Mouse (Mus musculus): Measurements from ENCODE around the gene Gcnt2. TPM values are rescaled to one million over a fixed set of nuclear protein-coding genes. Genes with fewer than 3 reads are reported as not detected.
"Not testable (repeated sequence)": the region's sequence is repeated elsewhere in the genome, so short reads cannot be mapped to it uniquely, and the experiment has no call there.

The Gcnt2 gene
- polyA plus RNA-seq, 1 experiment from 2014 or later = 3.8 TPM

DNA sequence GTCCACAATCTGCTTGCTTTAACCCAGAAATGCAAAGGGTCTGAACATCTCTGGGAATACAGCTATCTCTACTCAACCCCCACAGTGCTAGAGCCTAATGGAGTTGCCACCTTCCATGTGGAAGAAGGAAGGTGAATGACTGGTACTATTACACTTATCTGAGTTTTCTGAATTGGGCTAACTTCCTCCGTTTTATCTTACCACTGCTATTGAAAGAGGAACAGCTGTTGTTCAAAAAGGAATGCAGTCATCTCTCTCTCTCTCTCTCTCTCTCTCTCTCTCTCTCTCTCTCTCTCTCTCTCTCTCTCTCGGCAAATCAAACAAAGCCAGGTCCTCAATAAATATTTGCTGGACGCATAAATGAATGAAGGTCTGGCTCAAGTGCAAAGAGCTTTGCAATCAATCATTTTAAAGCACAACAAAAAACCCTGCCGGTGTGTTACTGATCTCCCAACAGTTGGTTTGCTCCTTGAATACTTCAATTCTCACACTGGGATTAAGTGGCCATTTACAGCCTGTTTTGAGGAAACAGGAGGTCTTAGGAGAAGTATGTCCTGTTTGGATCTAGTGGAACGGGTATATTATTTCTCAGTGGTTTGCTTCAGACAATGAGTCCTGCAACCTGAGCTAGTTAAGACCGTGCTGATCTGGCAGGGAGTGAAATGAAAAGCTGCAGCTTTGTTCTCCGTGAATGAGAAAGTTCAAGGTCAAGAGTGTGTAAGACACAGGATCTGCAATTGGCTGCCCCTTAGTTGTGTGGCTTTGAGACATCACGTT is 135.1 kb downstream of the Gcnt2 start:
- H3K27me3 ChIP-seq (ENCODE audit: control insufficient read depth, insufficient read depth, low read length) = peaks cover 2% of the 10 kb centered on the region; the same call in 1 of the 2 replicates
- no peaks in the 10 kb centered on the region for H3K9me3 ChIP-seq (ENCODE audit: control insufficient read depth, low read length)
- H3K4me3 ChIP-seq (ENCODE audit: low read depth, low read length) = no peak overlapping the region
- WGBS = 11% methylated on average over 8 of the region's 8 CpGs
- peaks cover 4% of the 10 kb centered on the region; the same call in 1 of the 2 replicates for H3K4me1 ChIP-seq (replicated peaks; ENCODE audit: control insufficient read depth, insufficient read depth, low read length)
- peak overlapping the region; percentile 46; the same call in 1 of the 2 replicates for H3K27ac ChIP-seq (ENCODE audit: low read depth, low read length)
- H3K36me3 ChIP-seq (ENCODE audit: control insufficient read depth, insufficient read depth, low read length) = no peaks in the 10 kb centered on the region
- no peak for DNase-seq (ENCODE audit: low spot score)
- ATAC-seq (replicated peaks; ENCODE audit: low FRiP score) = peak; percentile 82
- peak overlapping the region; percentile 18; the same call in 1 of the 2 replicates for H3K4me2 ChIP-seq (ENCODE audit: low read depth, low read length, severe bottlenecking)
- H3K9ac ChIP-seq (ENCODE audit: low read length) = no peak overlapping the region

DNA sequence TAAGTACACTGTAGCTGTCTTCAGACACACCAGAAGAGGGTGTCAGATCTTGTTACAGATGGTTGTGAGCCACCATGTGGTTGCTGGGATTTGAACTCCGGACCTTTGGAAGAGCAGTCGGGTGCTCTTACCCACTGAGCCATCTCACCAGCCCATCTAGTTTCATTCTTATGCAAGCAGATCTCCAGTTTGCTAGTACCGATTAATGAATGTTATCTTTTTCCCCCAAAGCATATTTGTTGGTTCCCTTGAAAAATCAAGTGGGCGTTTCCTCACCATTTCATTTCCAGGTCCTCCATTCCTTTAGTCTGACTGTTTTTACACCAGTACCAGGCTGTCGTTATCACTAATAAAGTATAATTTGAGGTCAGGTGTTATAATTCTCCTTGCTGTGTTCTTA is 139.0 kb downstream of the Gcnt2 start:
- not testable (repeated sequence) for H3K27ac ChIP-seq (ENCODE audit: low read depth, low read length); H3K4me1 ChIP-seq (replicated peaks; ENCODE audit: control insufficient read depth, insufficient read depth, low read length); H3K4me2 ChIP-seq (ENCODE audit: low read depth, low read length, severe bottlenecking); ATAC-seq (replicated peaks; ENCODE audit: low FRiP score); H3K9me3 ChIP-seq (ENCODE audit: control insufficient read depth, low read length); H3K27me3 ChIP-seq (ENCODE audit: control insufficient read depth, insufficient read depth, low read length); DNase-seq (ENCODE audit: low spot score); H3K36me3 ChIP-seq (ENCODE audit: control insufficient read depth, insufficient read depth, low read length); H3K9ac ChIP-seq (ENCODE audit: low read length); H3K4me3 ChIP-seq (ENCODE audit: low read depth, low read length)
- 93% methylated on average over 5 of the region's 5 CpGs for WGBS

DNA sequence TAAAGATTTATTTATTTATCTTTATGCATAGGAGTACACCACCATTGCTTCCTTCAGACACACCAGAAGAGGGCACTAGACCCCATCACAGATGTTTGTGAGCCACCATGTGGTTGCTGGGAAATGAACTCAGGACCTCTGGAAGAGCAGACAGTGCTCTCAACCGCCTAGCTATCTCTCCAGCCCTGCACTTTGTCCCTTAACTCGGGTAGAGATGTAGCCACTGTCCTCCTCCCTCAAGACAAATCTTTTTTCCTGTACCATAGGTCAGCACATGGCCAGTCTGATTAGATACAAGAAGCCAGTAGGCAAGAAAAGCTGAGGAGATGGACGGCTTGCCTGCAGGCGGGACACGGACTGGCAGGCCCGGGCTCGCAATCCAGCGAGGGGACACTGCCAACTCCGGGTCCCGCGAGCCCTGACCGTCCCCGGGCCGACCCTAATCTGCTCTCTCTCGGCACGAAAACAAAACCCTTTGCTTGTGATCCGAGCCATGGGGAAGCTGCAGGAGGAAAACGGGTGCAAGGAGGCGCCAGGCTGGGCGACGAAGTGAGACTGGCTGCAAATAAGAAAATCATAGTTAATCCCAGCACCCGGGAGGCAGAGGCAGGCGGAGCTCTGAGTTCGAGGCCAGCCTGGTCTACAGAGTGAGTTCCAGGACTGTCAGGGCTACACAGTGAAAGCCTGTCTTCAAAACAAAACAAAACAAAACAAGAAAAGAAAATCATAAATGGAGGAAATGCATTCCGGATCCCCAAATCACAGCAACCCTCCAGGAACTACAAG is 140.8 kb downstream of the Gcnt2 start:
- ATAC-seq (replicated peaks; ENCODE audit: low FRiP score) (peak; percentile 31), DNase-seq (ENCODE audit: low spot score) (peak; percentile 64)
- peak overlapping the region; percentile 96 for H3K27ac ChIP-seq (ENCODE audit: low read depth, low read length)
- H3K4me2 ChIP-seq (ENCODE audit: low read depth, low read length, severe bottlenecking) = peak overlapping the region; percentile 84
- no peaks in the 10 kb centered on the region for H3K9me3 ChIP-seq (ENCODE audit: control insufficient read depth, low read length)
- H3K4me3 ChIP-seq (ENCODE audit: low read depth, low read length) = peak overlapping the region; percentile 93
- H3K36me3 ChIP-seq (ENCODE audit: control insufficient read depth, insufficient read depth, low read length) = no peaks in the 10 kb centered on the region; the same call in 1 of the 2 replicates
- H3K4me1 ChIP-seq (replicated peaks; ENCODE audit: control insufficient read depth, insufficient read depth, low read length) = peaks cover 6% of the 10 kb centered on the region
- WGBS = 1% methylated on average over 25 of the region's 25 CpGs
- peak overlapping the region; percentile 71 for H3K9ac ChIP-seq (ENCODE audit: low read length)
- no peaks in the 10 kb centered on the region for H3K27me3 ChIP-seq (ENCODE audit: control insufficient read depth, insufficient read depth, low read length)

DNA sequence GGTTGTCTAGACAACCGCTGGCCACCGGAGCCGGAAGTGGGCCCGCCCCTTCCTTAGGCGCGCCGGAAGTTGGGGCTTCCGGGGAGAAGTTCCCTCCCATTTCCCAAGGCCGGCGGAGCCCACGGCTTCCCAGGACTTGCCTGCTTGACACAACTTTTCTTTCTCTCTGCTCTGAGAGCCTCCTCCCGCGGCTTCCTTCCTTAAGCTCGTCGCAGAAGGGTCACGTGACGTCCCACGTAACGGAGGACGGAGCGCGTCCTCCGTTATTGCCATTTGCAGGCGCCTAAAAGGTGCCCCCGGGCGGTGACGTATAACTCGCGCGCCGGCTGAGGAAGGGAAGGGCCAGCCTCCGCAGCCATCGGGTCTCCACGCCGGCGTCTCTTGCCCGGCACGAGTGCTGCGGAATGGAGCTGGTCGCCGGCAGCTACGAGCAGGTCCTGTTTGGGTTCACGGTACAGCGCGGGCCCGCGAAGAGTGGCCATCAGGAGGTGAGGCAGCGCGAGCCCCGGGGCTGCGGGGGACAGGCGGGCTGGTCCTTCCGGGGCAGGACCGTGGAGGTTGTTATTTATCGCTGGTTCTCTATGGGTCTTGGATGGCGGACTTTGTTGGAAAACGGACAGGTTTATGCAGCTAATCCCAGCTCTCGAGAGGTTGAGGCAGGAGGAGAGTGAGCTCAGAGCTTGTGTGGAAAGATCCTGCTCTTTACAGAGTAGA is 141.5 kb downstream of the Gcnt2 start, which contains the start of gene Pak1ip1:
TSS of gene Pak1ip1 (plus strand) at position 98 of the 714 bp plus-strand sequence.
- H3K36me3 ChIP-seq (ENCODE audit: control insufficient read depth, insufficient read depth, low read length) = no peaks in the 10 kb centered on the region; the same call in 1 of the 2 replicates
- DNase-seq (ENCODE audit: low spot score) = peak; percentile 94

DNA sequence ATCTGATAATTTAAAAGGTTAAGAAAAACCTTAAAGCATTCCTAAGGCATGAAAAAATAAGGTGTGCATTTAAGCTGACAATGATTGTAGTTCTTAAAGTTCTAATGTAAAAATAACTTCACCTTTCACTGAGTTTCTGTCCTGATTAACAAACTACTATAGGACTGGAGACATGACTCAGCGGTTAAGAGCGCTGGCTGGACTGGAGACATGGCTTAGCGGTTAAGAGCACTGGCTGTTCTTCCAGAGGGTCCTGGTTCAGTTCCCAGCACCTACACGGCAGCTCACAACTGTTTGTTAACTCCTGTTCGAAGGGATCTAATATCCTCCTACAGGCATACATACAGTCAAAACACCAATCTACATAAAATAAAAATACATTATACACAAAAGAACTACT is 142.4 kb downstream of the Gcnt2 start:
- H3K9ac ChIP-seq (ENCODE audit: low read length) = no peak overlapping the region
- peak overlapping the region; percentile 93 for H3K4me3 ChIP-seq (ENCODE audit: low read depth, low read length)
- H3K27ac ChIP-seq (ENCODE audit: low read depth, low read length) = no peak overlapping the region
- 78% methylated on average over 5 of the region's 5 CpGs for WGBS
- H3K9me3 ChIP-seq (ENCODE audit: control insufficient read depth, low read length) = no peaks in the 10 kb centered on the region
- H3K4me2 ChIP-seq (ENCODE audit: low read depth, low read length, severe bottlenecking) = peak overlapping the region; percentile 33; the same call in 1 of the 2 replicates
- H3K36me3 ChIP-seq (ENCODE audit: control insufficient read depth, insufficient read depth, low read length) = no peaks in the 10 kb centered on the region; the same call in 1 of the 2 replicates
- peaks cover 6% of the 10 kb centered on the region for H3K4me1 ChIP-seq (replicated peaks; ENCODE audit: control insufficient read depth, insufficient read depth, low read length)
- no peak for DNase-seq (ENCODE audit: low spot score)
- H3K27me3 ChIP-seq (ENCODE audit: control insufficient read depth, insufficient read depth, low read length) = no peaks in the 10 kb centered on the region
- ATAC-seq (replicated peaks; ENCODE audit: low FRiP score) = no peak

More for the DNA sequence above, 141.5 kb downstream of the Gcnt2 start, which contains the start of gene Pak1ip1:
- WGBS = under 1% methylated on average over 58 of the region's 58 CpGs
- H3K9ac ChIP-seq (ENCODE audit: low read length) = peak within 1 kb of the TSS; percentile 81
- H3K27ac ChIP-seq (ENCODE audit: low read depth, low read length) = peak within 1 kb of the TSS; percentile 96
- peak within 1 kb of the TSS; percentile 93 for H3K4me3 ChIP-seq (ENCODE audit: low read depth, low read length)
- ATAC-seq (replicated peaks; ENCODE audit: low FRiP score) = peak; percentile 96
- peaks cover 6% of the 10 kb centered on the region for H3K4me1 ChIP-seq (replicated peaks; ENCODE audit: control insufficient read depth, insufficient read depth, low read length)
- no peaks in the 10 kb centered on the region for H3K9me3 ChIP-seq (ENCODE audit: control insufficient read depth, low read length)
- peak within 1 kb of the TSS; percentile 84 for H3K4me2 ChIP-seq (ENCODE audit: low read depth, low read length, severe bottlenecking)
- H3K27me3 ChIP-seq (ENCODE audit: control insufficient read depth, insufficient read depth, low read length) = no peaks in the 10 kb centered on the region

DNA sequence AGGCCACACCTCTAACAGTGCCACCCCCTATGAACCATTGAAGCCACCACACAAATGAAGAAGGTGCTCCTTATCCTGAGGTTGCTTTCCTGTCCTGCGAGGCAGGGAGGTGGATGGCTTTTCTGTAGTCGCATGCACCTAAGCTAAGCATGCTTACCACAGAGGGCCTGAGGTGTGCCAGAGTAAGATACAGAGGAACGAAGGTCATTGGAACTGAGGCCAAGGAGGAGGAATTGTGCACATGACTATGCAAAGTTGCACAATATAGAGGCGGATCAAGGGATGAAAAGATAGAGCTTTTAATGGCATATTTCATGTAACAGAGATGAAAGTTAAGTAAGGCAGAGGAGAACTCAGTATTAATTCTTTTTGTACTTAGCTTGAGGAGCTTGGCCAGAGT is 146.7 kb downstream of the Gcnt2 start:
- Histone ChIP-seq H3K9me3 (ENCODE audit: control insufficient read depth, low read length) (no peaks in the 10 kb centered on the region), H3K9ac (ENCODE audit: low read length) (no peak overlapping the region), H3K27ac (ENCODE audit: low read depth, low read length) (no peak overlapping the region), H3K27me3 (ENCODE audit: control insufficient read depth, insufficient read depth, low read length) (no peaks in the 10 kb centered on the region), H3K4me1 (replicated peaks; ENCODE audit: control insufficient read depth, insufficient read depth, low read length) (peaks cover 6% of the 10 kb centered on the region), H3K4me3 (ENCODE audit: low read depth, low read length) (no peak overlapping the region), H3K4me2 (ENCODE audit: low read depth, low read length, severe bottlenecking) (no peak overlapping the region), H3K36me3 (ENCODE audit: control insufficient read depth, insufficient read depth, low read length) (peaks cover 3% of the 10 kb centered on the region)
- no peak for ATAC-seq (replicated peaks; ENCODE audit: low FRiP score)
- 96% methylated on average over 4 of the region's 4 CpGs for WGBS
- no peak for DNase-seq (ENCODE audit: low spot score)

DNA sequence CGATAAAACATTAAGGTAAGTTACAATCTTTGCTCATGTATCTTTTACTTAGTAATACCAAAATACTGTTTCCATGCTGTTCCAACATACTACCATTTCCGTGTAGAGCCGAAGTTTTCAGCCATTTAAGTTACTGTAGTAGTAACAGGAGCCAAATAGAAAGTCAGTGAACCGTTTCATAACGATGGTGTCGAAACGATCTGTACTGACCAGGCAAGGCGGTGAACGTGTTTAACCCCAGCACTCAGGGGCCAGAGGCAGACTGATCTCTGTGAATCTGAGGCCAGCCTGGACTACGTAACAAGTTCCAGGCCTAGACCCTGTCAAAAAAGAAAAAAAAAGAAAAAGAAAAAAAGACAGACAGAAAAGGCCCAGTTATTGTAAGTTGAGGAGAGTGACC is 148.7 kb downstream of the Gcnt2 start:
- 92% methylated on average over 10 of the region's 10 CpGs for WGBS
- DNase-seq (ENCODE audit: low spot score) (no peak), ATAC-seq (replicated peaks; ENCODE audit: low FRiP score) (no peak)
- Histone ChIP-seq H3K9ac (ENCODE audit: low read length) (no peak overlapping the region), H3K27ac (ENCODE audit: low read depth, low read length) (no peak overlapping the region), H3K4me2 (ENCODE audit: low read depth, low read length, severe bottlenecking) (no peak overlapping the region), H3K4me1 (replicated peaks; ENCODE audit: control insufficient read depth, insufficient read depth, low read length) (no peaks in the 10 kb centered on the region), H3K4me3 (ENCODE audit: low read depth, low read length) (no peak overlapping the region), H3K27me3 (ENCODE audit: control insufficient read depth, insufficient read depth, low read length) (no peaks in the 10 kb centered on the region), H3K9me3 (ENCODE audit: control insufficient read depth, low read length) (no peaks in the 10 kb centered on the region), H3K36me3 (ENCODE audit: control insufficient read depth, insufficient read depth, low read length) (peaks cover 6% of the 10 kb centered on the region)

DNA sequence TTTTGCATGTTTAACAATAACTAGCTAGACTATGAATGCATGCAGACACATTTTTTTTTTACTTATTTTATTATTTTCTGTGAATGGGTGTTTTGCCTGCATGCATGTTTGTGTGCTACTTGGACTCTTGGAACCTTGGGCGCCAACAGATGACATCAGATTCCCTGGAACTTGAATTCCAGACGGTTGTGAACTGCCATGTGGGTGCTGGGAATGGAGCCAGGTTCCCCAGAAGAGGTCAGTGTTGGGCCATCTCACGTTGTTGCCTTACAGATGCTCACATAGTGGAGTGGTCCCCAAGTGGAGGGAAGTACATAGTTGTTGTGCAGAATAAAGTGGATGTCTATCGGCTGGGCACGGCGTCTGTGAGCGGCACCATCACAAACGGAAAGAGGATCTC is 149.4 kb downstream of the Gcnt2 start:
- Histone ChIP-seq H3K4me2 (ENCODE audit: low read depth, low read length, severe bottlenecking) (no peak overlapping the region), H3K36me3 (ENCODE audit: control insufficient read depth, insufficient read depth, low read length) (peaks cover 6% of the 10 kb centered on the region)
- 86% methylated on average over 8 of the region's 8 CpGs for WGBS

More for the DNA sequence above, 149.4 kb downstream of the Gcnt2 start:
- Histone ChIP-seq H3K4me1 (replicated peaks; ENCODE audit: control insufficient read depth, insufficient read depth, low read length) (no peaks in the 10 kb centered on the region), H3K27me3 (ENCODE audit: control insufficient read depth, insufficient read depth, low read length) (no peaks in the 10 kb centered on the region), H3K9me3 (ENCODE audit: control insufficient read depth, low read length) (no peaks in the 10 kb centered on the region), H3K4me3 (ENCODE audit: low read depth, low read length) (no peak overlapping the region), H3K9ac (ENCODE audit: low read length) (no peak overlapping the region), H3K27ac (ENCODE audit: low read depth, low read length) (no peak overlapping the region)
- DNase-seq (ENCODE audit: low spot score) (no peak), ATAC-seq (replicated peaks; ENCODE audit: low FRiP score) (no peak)

All from forebrain, embryonic 11.5 days (tissue).